Mouse (Mus musculus) kidney, postnatal 10 days (tissue): ENCODE results near the gene Ajm1.
A peak's percentile ranks its signal among the peaks of the same experiment; 100 is the strongest.

Experiments
- DNase-seq: peaks from one replicate; pipeline ENCODE4 v3.0.0; 2021; ENCODE audit warnings: mixed read lengths

Ajm1 gene

DNA sequence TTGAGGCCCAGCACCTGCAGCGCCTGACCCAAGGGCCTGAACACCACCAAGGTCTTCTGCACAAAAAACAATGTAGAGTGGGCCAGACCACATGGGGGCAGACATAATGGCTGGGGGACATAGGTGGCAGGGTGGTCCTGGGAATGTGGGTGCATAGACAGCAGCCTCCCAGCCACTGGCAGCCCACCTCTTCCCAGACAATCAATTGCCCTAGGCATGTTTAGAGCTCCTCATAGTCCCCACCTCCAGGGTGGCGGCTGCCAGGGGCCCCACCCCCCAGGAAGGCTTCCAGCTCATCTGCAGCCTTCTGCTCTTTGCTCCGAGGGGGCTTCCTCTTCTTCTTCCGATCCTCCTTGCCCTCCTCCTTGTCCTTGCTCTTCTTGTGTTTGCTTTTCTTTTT lies 2.0 kb upstream of the Ajm1 start:
- DNase-seq, result no peak

DNA sequence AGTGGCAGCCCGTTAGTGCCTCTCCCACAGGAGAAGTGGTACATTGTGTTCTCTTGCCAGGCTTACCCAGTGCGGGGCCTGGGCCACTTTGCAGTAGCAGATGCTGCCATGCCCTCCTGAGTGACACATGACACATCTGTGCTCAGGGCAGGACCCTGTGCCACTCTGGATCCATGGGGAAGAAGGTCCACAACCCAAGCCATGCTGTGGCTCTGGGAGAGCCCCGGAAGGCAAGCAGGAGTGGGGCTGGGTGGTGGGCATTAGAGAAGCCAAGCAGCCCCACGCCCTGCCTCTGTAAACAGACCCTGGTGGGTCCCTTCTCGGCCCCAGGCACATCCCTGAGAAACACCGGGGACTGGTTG lies 1.5 kb upstream of the Ajm1 start:
- DNase-seq, result no peak

DNA sequence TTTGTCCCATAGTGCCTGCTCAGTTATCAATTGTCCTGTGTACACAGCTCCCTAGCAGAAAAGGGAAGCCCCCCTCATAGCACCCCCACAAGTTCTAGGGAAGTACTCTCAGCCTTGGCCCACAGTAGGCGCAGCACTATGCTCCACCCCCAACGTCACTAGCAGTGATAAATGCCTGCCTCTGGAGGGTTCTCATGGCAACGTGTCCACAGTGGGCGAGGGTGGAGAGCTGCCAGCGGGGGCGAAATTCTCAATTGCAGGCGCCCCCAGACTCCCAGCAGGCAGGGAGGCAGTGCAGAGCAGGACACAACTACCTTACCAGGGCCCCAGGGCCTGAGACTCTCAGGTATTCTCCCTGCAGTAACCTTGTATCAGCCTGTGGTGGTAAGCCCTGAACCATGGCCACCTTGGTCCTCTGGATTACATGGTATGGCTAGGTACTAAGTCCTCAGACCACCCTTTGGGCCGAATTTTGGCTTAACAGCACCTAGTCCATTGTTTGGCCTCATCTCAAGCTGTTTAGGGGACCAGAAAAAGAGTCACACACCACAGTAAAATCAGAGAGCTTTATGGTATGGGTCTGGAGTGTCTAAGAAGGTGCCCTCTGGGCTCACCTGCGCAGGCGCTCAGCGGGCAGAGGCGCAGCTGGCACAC lies 1.0 kb upstream of the Ajm1 start:
- DNase-seq, result peak; percentile 60

DNA sequence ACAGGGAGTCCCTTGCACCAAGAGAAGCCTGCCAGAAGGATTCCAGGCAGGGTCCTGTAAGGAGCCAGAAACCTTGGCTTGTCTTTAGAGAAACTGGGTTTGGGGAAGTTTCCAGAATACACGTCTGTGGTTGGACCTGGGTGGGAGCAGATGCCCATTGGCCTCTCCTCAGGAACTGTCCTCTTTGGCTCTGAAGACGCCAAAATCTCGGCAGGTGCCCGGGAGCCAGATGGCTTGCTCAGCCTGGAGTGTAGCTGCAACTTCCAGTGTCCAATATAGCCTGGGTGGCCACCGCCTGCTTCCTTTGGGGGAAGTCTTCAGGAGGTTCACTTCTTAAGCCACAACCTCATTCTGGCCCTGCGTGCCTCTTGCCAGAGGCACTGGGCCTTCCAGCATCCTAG lies 344 bp upstream of the Ajm1 start:
- no peak for DNase-seq

DNA sequence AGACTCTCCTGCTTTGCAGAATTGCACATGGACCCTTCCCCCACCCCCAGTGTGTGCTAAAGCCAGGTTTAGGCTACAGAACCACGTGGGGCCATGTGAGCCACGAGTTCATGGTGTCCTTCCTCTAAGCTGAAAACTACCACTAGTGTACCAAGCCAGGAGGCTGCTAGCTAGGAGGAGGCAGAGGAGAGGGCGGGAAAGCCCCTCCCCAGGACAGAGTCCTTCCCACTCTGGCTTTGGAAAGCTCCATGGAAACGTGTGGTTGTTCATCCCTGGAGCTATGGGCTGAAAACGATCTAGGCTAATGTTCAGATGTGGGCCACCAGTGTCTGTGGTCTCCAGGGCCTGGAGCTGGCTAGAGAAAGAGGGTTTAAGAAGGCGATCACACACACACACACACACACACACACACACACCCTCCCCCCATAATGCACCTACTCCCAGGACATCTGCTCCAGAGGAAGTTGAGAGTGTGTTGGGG lies 896 bp downstream of the Ajm1 start:
- no peak for DNase-seq

DNA sequence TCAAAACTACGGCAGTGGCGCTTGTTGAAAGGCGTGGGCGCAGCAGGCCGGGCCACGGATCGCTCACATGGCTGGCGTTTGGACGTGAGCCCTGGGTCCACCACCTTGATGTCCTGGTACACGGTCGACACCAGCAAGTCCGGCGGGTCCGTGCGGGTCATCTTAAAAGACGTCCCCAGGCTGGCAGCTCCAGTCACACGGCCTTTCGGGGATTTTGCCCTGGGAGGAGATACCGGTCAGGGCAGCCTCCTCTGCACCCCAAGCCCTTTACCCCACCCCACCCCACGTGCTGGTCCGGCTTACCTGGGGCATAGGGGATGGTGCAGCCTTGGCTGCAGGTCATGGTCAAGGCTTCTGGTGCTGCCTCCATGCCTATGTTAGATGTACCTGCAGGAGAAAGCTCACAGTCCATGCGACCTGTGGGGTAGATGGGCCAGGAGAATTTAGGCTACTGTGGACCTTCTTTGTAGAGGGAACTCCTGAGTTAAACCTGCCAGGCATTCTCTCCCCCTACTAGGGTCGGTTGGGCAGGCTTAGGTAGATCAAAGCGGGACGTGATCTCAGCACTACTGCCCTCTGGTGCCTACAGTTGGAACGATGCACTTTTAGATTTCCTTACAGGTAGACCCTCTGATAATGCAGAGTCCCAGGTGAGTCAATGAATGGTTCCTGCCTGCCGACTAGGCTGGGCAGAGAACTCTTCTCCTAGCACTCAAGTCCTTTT lies 1.7 kb downstream of the Ajm1 start:
- DNase-seq, result peak; percentile 66

DNA sequence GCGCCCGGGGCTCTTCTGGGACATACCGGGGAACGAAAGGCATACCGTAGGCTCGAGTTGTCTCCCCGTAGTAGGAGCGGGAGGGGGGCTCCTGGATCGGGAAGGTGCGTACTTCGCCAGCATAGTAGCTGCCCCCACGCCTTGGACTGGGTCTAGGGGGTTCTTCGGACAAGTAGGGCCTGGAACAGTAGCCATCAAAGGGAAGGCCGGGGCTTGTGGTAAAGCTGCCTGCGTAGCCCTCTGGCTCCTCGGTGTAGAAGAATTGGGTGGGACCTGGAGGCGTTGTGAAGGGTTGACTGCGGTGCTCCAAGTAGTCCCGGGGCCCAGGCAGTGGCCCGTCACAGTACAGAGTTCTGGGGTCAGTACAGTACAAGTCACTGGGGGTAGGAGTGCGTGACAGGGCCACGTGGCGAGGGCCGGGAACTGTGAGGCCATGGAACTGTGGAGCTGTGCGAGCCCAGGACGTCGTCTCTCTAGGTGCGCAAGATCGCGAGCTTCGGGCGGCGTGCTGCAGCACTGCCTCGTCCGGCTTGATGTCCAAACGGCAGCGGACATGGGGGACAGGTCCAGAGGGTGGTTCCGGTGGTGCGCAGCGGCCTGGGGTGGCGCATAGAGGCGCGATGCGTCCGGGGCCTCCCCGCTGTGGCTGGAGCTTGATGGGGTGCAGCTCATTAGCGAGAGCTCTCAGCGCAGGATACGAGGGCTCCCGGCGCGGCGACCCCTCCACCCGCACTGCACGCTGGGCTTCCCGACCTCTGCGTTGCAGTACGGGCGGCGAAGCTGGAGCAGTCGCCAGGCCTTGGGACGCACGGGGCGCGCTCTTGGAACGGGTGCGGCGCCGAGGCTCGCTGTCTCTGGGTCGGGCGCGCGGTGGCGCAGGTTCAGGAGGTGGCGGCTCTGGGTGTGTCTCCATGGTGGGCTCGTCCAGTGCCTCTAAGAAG lies 2.5 kb downstream of the Ajm1 start:
- DNase-seq, result peak; percentile 34

DNA sequence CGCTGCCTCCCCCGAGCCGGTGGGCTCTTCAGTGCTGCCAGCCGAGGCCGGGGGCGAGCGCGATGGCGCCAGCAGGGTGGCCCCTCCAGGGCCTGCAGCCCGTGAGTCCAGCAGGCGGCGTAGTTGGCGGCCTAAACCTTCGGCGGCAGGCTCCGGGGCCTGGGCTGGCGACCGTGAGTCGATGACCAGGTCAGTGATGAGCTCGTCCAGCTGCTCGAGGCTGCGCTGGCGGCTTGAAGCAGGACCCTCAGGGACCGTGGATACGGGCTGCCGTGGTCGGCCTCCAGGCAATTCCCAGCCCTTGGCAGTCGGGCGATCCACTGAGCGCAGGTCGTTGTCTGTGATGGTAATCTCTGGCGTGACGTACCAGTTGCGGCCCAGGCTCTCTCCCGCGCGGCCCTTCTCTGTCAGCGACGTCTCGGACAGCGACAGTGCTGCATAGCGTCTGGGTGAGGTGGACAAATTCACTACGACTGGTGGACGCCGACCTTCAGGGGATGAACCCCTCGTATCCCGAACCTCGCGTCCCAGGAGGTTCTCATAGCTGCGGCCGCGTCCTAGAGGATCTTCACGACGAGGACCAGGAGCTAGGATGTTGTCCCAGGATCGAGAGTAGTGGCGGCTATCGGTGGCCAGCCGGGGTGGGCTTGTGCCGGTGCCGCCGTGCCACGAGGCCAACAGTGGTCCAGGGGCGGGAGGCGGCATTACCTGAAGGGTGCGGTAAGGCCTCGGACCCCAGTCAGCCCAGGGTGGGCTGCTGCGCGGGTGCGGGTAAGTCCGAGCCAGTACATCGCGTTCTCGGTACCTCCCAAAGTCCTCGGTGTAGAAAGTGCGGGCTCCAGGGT lies 3.4 kb downstream of the Ajm1 start:
- peak; percentile 57 for DNase-seq

DNA sequence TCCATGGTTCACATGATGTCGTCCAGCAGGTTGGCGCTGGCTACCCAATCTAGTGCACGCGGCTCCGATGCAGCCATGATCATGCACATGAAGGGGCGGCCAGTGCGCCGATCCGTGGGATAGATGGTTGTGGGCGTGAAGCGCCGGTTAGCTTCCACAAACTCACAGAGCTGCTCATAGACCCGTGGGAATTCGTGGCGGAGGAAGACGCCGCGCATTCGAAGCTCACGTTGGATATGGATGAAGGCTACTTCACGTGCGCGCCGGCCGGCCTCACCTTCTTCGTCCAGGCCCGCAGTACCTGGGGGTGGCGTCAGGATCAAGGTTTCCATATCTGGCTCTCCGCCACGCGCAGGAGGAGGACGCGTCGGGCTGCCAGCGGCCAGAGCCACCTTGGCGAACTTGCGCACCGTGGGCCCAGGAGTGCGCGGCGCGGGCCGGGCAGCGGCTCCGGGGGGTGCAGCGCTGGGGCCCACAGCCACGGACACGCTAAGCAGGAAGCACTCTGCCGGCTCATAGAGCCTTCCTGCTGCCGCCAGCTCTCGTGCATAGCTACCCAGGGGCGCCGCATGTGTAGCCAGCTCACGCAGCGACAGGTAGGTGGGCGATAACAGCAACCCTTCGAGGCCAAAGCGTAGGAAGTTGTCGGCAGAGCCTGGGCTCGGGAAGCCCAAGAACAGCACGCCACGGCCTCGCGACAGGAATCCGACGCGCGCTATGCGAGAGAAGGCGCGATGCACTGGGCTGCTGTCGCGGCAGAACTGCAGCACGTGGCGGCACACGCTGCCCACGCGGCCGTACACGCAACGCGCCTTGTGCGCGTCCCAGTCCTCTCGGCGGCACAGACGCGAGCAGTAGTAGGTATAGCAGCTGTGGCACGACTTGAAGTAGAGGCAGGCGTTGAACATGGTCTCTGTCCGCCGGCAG lies 4.3 kb downstream of the Ajm1 start:
- DNase-seq, result no peak

DNA sequence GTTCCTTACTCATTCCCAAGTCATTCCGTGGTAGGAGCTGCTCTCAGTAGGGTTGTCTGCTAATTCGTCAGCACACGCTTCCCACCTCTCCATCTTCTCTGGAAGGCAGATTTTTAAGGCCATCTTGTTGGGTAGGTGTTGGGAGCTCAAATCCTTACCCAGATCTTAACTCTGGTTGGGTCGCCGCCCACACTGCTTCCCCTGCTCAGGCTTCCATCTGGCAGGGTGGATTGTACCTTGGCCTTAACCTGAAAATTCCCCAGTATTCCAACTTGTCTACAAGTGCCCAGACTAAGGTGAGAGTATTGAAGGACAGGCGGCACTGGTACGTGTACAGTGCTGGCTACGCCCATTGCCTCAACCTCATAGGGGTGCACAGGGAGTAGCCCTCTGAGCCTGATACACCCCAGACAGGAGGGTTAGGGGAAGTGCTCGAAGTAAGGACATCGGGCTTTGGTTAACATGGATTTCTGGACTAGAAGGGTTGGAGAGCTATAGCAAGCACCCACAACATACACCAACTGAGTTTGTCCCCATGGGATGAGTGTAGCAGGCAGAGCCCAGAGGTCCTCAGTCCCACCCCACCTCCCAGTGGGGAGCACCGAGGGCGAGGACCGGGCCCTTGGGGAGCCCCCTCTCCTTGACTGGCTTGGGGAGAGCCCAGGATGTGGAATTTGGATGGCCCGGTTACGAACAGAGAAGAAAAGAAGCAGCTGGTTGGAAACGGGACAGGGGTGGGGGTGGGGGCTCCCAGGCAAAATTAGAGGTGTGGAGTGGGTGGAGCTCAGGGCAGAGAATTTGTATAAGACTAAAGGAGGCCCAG lies 5.3 kb downstream of the Ajm1 start:
- DNase-seq, result no peak

DNA sequence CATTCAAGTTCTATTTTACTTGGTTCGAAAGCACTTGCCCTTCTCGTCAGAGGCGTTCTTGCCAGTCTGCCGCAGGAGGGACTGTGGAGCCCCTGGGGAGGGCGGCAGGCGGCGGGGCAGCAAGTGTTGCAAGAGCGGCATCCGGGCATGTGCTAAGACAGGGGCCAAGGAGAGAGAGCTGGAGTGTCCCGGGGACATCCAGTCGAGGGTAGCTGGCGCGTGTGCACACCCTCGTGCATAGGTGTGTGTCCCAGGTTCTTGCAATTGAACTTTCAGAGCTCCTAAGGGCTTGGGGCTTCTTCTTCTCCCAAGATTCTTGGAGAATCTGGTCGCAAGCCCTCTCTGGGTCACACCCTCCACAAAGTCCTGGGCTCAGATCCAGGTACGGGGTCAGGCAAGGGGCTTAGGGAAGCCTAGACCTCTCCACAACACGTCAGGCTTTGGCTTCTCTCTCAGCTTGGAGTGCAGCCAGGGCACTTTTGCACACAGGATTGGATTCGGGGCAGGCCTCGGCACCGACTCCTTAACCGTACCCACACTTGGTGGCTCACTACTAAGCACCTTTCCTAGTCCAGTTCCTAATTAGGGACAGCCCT lies 6.0 kb downstream of the Ajm1 start:
- DNase-seq, result peak; percentile 60

DNA sequence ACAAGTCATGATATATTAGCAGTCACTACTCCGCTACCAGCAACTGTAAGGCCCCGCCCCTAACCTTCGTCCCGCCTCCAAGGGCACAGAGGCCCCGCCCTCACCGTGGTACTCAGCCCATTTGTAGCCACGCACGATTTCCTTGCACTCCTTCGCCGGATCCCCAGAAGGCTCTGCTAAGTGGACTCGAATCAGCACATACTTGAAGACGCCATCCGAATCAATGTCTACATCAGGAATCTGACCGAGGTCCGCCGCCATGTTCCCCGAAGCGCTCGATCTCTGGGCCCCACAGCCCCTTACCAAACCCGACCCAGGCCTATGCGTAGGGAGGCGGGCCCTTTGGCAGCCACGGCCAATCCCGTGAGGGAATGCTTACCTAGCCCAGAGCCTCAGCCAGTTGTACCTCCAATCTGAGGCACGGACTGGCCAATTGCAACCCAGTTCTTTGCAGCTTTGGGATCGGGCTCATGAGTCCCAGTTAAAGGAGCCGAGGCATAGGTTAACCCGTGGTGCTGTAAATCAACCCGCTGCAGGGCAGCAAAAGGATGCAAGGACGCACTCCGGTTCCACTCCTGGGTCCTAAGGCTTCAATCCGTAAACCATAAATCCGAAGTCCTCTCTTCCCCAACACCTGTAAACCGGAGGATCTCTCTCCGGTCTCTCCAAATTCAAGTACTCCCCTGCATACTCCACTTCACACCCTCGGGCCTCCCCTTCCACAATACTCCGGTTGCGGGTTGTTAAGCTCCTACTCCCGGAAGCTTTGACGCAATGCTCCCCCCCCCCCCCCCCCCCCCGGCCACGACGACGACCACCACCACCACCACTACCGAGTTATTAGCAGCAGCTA lies 6.8 kb downstream of the Ajm1 start, which contains the start of the genes Mamdc4 and Phpt1:
Gene Mamdc4, minus strand, starts transcription at position 267 of the 853 bp plus-strand sequence.
Gene Phpt1, minus strand, starts transcription at position 646 of the 853 bp plus-strand sequence.
- DNase-seq, result peak; percentile 97

DNA sequence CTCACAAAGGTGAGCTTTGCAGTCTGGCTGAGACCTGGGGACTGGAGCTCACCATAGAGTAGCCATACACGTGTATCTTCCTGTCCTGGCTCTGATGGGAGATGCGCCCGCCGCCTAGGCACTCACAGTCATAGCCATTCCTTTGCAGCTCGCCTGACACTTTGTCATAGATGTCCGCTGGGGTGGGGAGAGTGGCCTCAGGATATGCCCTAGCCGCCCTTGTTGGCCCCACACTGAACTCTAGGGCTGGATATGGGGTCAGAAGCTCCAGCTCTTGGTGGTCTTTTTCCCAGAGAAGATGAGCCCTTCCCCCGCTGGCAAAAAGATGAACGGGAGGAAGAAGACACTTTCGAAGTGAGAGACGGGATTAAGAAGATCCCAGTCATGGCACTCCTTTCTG lies 7.4 kb downstream of the Ajm1 start:
- peak; percentile 39 for DNase-seq

DNA sequence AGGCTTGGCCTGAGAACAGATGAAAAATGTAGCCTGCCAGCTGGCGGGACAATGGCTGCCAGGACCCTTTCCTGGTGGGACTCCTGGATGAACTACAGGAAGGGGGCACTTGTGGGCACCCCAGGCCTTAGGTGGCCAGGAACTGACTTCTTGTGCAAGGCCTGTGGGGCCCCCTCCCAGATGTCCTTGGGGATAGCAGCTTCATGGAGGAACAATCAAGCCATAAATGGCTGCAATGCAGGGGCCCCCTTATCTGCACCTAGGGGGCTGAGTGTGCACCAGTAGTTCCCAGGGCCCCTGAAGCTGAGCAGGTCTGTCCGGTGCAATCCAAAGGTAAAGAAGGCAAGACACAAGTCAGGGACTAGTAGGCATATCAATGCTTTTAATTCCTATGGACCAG lies 8.5 kb downstream of the Ajm1 start:
- DNase-seq, result no peak

DNA sequence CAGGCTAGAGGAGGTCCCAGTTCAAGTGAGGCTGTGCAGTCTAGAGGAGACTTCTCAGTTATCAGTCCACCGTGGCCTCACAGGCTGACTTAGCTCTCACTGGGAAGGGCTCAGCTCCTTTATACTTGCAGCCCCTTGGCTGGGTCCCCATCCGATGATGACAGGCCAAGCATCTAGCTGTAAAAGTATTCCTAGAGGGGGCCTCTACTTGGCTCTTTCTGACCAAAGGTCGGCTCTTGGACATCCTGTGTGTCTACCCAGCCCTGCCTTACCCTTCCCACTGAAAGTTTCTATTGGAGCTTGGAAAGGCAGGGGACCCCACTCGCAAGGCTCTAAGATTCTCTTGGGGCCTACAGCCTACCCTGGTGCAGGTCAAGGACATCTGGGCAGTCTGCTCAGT lies 10.3 kb downstream of the Ajm1 start:
- DNase-seq, result no peak

DNA sequence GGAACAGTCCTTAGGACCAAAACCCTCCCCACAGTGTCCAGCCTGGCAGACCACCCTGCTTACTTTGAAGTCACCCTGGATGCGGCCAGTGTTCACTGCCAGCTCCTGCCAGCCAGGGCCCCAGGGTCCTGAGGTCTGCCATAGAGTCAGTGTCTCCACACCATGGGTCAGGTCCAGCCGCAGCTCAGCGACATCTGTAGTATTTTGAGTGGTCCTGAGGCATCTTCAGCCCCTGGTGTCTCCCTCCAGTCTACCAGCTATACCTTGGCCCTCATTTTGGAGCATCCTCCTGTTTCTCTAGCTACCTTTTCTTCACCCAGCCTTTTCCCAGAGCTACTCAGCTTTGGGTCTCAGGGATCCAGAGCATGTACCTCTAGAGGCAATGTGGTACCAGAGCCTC lies 12.2 kb downstream of the Ajm1 start:
- no peak for DNase-seq

DNA sequence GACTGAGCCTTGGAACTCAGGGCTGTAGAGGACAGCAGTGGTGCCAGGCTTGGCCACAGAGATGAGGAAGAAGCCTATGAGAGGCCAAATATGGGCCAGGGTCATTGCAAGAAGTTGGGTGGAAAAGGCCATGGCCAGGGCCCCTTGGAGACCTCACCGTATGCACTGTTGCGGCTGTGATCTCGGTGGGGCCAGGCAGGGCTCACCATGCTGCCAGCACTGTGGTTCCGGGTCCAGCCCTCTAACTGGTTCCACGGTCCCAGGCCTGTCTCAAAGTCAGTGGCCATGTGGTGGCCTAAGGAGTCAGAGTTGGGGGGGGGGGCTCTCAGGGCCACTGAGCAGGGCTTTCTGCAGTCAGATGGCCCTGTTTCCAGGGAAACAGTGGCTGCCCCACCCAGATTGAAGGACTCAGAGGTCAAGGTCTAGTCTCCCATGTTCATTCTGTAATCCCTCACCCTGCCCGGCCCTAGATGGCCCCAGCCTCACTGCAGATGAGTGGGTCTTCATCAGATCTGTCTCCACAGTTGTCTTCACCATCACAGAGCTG lies 13.0 kb downstream of the Ajm1 start:
- peak; percentile 9 for DNase-seq

DNA sequence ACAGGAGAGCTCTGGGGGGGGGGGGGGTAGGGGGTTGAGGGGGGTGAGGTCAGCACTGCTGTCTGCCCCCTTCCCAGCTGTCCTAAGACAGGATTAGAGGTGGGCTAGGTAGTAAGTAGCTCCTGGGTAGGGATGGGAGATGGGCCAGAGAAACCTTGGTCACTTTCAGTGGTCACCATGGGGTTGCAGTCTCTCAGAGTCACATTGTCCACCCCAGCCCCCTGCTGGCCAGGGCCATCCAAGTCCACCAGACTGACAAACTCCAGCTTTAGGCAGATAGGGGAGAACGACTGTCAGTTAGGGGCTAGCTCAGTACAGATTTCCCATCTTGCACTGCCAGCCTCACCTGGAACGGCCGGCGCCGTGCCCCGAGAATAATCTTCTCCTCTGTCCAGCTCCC lies 15.0 kb downstream of the Ajm1 start:
- DNase-seq, result peak; percentile 42

DNA sequence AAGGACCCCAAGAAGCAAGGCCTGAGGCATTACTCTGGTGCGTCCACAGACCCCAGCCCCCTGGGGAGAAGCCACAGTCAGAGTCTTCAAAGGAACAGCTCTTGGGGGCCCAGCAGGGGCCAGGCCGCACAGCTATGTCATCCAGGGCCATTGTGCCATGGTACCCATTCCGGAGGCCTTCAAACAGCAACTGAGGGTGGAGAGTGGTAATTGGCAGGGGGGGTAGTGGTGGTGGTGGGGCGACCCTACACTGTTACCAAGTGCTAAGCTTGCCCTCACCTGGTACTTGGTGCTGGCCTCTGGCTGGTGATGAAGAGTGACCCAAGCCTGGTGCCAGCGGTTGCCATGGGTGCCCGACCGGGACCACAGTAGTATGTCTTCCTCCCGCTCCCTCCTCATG lies 15.8 kb downstream of the Ajm1 start:
- no peak for DNase-seq
